Mouse (Mus musculus) midbrain, embryonic 10.5 days (tissue): ENCODE results near the gene Fstl1. TPM values are rescaled to one million over a fixed set of nuclear protein-coding genes. Genes with fewer than 3 reads are reported as not detected.

Experiments
- DNase-seq: peaks from one replicate; pipeline ENCODE4 v3.0.0-alpha.2; 2017; ENCODE audit warnings: low spot score
- H3K27ac ChIP-seq: fragments of 300-500 bp; sonication (generic); replicated peaks from 2 replicates; pipeline ENCODE4 v1.5.1; 2016; ENCODE audit warnings: mild to moderate bottlenecking
- H3K27me3 ChIP-seq: fragments of 300-500 bp; sonication (generic); 2 replicates; pipeline ENCODE4 v1.6.1; 2016; ENCODE audit warnings: low read depth, mild to moderate bottlenecking; ENCODE audit not compliant: poor library complexity, severe bottlenecking
- H3K36me3 ChIP-seq: fragments of 300-500 bp; sonication (generic); 2 replicates; pipeline ENCODE4 v1.6.1; 2016; ENCODE audit warnings: mild to moderate bottlenecking, moderate library complexity
- H3K4me1 ChIP-seq: fragments of 300-500 bp; sonication (generic); 2 replicates; pipeline ENCODE4 v1.6.1; 2016
- H3K4me3 ChIP-seq: fragments of 300-500 bp; sonication (generic); 2 replicates; pipeline ENCODE4 v1.5.1; 2016; ENCODE audit warnings: mild to moderate bottlenecking, moderate library complexity
- H3K9me3 ChIP-seq: fragments of 300-500 bp; sonication (generic); replicated peaks from 2 replicates; pipeline ENCODE4 v1.6.1; 2016; ENCODE audit warnings: mild to moderate bottlenecking
- WGBS: fragments of 180-500 bp; shearing (Covaris S2); methylation state at CpG from one replicate; pipeline ENCODE4 v1.1.7; 2016; 5-methylcytosine and 5-hydroxymethylcytosine counted together
- polyA plus RNA-seq: library from polyadenylated mRNA; unstranded; fragments of >200 nt; fragmentation: Nextera tagmentation; extraction: Ambion mirVana; gene quantifications from 2 replicates; pipeline ENCODE4 v1.2.1, GENCODE M21; 2016

The Fstl1 gene
- polyA plus RNA-seq, 1 experiment from 2014 or later: 168 TPM

DNA sequence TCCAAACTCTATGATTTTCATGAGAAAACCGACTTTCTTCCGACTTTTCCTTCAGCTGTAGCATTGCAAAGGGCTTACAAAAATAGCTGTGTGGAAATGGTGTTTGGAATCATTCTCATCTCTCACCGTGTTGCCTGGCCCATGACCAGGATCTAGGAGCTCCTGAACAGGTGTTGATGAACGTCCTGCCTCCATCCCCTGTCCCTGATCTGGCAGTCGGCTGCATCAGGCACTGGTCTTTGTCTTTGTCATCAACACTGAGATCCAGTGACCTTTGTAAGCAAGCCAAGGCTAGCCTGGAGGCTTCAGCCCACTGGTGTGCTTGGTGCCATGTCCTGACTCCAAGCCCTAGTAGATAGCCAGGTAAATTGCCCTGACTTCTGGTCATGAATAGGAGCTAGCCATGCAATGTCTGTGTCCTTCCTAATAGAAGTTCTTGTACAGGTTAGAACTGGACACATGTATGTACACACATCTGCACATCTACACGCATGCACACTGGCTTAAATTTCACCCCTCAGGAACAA, 12.8 kb downstream of the Fstl1 start:
- Histone ChIP-seq H3K4me1 (peaks cover 51% of the 10 kb centered on the region), H3K27me3 (peaks cover 3% of the 10 kb centered on the region; the same call in 1 of the 2 replicates), H3K9me3 (no peaks in the 10 kb centered on the region), H3K4me3 (no peak overlapping the region), H3K36me3 (peaks cover 54% of the 10 kb centered on the region), H3K27ac (peak overlapping the region; percentile 88)
- no peak for DNase-seq
- WGBS: 87% methylated on average over 6 of the region's 6 CpGs

GRCm38 (mm10) chr16:37790008-37790780, 13.5 kb downstream of the Fstl1 start:
- H3K27ac ChIP-seq: no peak overlapping the region
- WGBS: 81% methylated on average over 12 of the region's 12 CpGs
- H3K36me3 ChIP-seq: peaks cover 54% of the 10 kb centered on the region
- H3K27me3 ChIP-seq: peaks cover 3% of the 10 kb centered on the region; the same call in 1 of the 2 replicates
- no peaks in the 10 kb centered on the region for H3K9me3 ChIP-seq
- H3K4me1 ChIP-seq: peaks cover 51% of the 10 kb centered on the region
- no peak overlapping the region for H3K4me3 ChIP-seq
- DNase-seq: no peak

GRCm38 (mm10) chr16:37790781-37791175, 14.1 kb downstream of the Fstl1 start:
- no peaks in the 10 kb centered on the region for H3K9me3 ChIP-seq
- peaks cover 3% of the 10 kb centered on the region; the same call in 1 of the 2 replicates for H3K27me3 ChIP-seq
- no peak overlapping the region for H3K27ac ChIP-seq
- WGBS: 87% methylated on average over 8 of the region's 8 CpGs
- peaks cover 54% of the 10 kb centered on the region for H3K36me3 ChIP-seq
- no peak for DNase-seq
- H3K4me3 ChIP-seq: no peak overlapping the region
- H3K4me1 ChIP-seq: peaks cover 49% of the 10 kb centered on the region

DNA sequence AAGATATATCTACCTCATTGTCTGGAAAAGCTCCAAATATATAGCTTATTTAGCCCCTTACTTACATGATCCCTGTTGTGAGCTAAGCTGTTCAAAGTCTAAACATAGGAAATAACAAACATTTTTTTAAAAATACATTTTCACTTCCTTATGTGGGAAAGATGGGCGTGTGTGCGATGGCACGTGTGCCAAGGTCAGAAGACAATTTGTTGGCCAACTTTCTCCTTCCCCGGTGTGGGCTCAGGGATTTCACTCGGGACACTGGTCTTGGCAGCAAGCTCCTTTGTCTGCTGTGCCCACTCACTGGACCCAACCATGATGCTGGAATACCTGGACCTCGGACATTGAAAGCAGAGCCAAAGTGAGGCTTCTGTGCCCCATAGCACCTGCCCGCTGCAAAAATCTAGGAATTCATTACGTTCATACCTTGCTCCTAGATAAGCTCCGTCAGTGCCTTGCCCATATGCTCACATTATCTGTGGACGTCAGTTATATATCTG, 19.0 kb downstream of the Fstl1 start:
- Histone ChIP-seq H3K9me3 (no peaks in the 10 kb centered on the region), H3K27me3 (no peaks in the 10 kb centered on the region), H3K4me3 (no peak overlapping the region), H3K27ac (no peak overlapping the region), H3K36me3 (peaks cover 56% of the 10 kb centered on the region), H3K4me1 (peaks cover 4% of the 10 kb centered on the region; the same call in 1 of the 2 replicates)
- no peak for DNase-seq
- WGBS: 93% methylated on average over 10 of the region's 10 CpGs

GRCm38 (mm10) chr16:37796270-37796669, 19.6 kb downstream of the Fstl1 start:
- no peaks in the 10 kb centered on the region for H3K9me3 ChIP-seq
- no peak overlapping the region for H3K4me3 ChIP-seq
- no peak overlapping the region for H3K27ac ChIP-seq
- H3K4me1 ChIP-seq: peaks cover 4% of the 10 kb centered on the region; the same call in 1 of the 2 replicates
- no peaks in the 10 kb centered on the region for H3K27me3 ChIP-seq
- H3K36me3 ChIP-seq: peaks cover 53% of the 10 kb centered on the region
- DNase-seq: no peak
- WGBS: 94% methylated on average over 11 of the region's 11 CpGs

DNA sequence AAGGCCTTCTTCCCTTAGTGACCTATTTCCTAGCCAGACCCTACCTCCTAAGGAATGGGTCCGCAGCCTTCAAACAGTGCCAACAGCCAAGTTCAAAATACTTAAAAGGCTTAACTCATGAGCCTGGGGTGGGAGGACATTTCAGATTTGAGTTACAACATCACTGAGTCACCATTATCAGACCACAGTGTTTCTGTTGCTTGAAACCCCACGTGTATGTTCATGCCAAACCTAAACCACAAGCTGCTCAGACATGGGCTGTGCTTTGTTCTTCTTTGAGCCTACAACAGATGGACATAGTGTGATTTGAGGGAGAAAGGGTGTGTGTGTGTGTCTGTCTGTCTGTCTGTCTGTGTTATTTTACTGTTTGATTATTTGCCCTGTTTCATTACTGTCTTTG, 24.4 kb downstream of the Fstl1 start:
- no peak overlapping the region for H3K27ac ChIP-seq
- H3K9me3 ChIP-seq: peaks cover 11% of the 10 kb centered on the region
- 96% methylated on average over 2 of the region's 2 CpGs for WGBS
- DNase-seq: no peak
- H3K27me3 ChIP-seq: no peaks in the 10 kb centered on the region
- peaks cover 6% of the 10 kb centered on the region for H3K4me1 ChIP-seq
- peaks cover 63% of the 10 kb centered on the region for H3K36me3 ChIP-seq
- no peak overlapping the region for H3K4me3 ChIP-seq

GRCm38 (mm10) chr16:37802686-37803295, 26.1 kb downstream of the Fstl1 start:
- 75% methylated on average over 4 of the region's 4 CpGs for WGBS
- DNase-seq: no peak
- H3K4me3 ChIP-seq: no peak overlapping the region
- H3K4me1 ChIP-seq: peaks cover 12% of the 10 kb centered on the region
- no peaks in the 10 kb centered on the region for H3K27me3 ChIP-seq
- no peak overlapping the region for H3K27ac ChIP-seq
- H3K9me3 ChIP-seq: peaks cover 11% of the 10 kb centered on the region
- peaks cover 68% of the 10 kb centered on the region for H3K36me3 ChIP-seq

- H3K27ac ChIP-seq: no peak overlapping the region
- H3K4me1 ChIP-seq: peaks cover 18% of the 10 kb centered on the region
- no peak overlapping the region for H3K4me3 ChIP-seq
- no peak for DNase-seq
- no peaks in the 10 kb centered on the region for H3K27me3 ChIP-seq
- H3K9me3 ChIP-seq: peaks cover 11% of the 10 kb centered on the region
- WGBS: 94% methylated on average over 9 of the region's 9 CpGs
- peaks cover 67% of the 10 kb centered on the region for H3K36me3 ChIP-seq
Observed at GRCm38 (mm10) chr16:37803387-37803950, 26.8 kb downstream of the Fstl1 start.

GRCm38 (mm10) chr16:37805746-37806495, 29.2 kb downstream of the Fstl1 start:
- Histone ChIP-seq H3K27ac (no peak overlapping the region), H3K36me3 (peaks cover 59% of the 10 kb centered on the region), H3K4me3 (no peak overlapping the region), H3K9me3 (peaks cover 11% of the 10 kb centered on the region), H3K4me1 (peaks cover 30% of the 10 kb centered on the region), H3K27me3 (no peaks in the 10 kb centered on the region)
- no peak for DNase-seq
- 81% methylated on average over 3 of the region's 3 CpGs for WGBS

GRCm38 (mm10) chr16:37807269-37807668, 30.6 kb downstream of the Fstl1 start:
- no peak for DNase-seq
- no peaks in the 10 kb centered on the region for H3K27me3 ChIP-seq
- H3K36me3 ChIP-seq: peaks cover 52% of the 10 kb centered on the region
- peaks cover 35% of the 10 kb centered on the region for H3K4me1 ChIP-seq
- H3K27ac ChIP-seq: no peak overlapping the region; the same call in 1 of the 2 replicates
- WGBS: 83% methylated on average over 8 of the region's 8 CpGs
- peaks cover 11% of the 10 kb centered on the region for H3K9me3 ChIP-seq
- no peak overlapping the region for H3K4me3 ChIP-seq

- H3K4me1 ChIP-seq: peaks cover 47% of the 10 kb centered on the region
- peak; percentile 31 for DNase-seq
- H3K27me3 ChIP-seq: no peaks in the 10 kb centered on the region
- H3K9me3 ChIP-seq: peaks cover 11% of the 10 kb centered on the region
- WGBS: 41% methylated on average over 10 of the region's 10 CpGs
- H3K4me3 ChIP-seq: no peak overlapping the region
- H3K27ac ChIP-seq: peak overlapping the region; percentile 80
- peaks cover 36% of the 10 kb centered on the region for H3K36me3 ChIP-seq
Observed at GRCm38 (mm10) chr16:37808866-37809622, 32.4 kb downstream of the Fstl1 start.
